Mouse (Mus musculus) hindbrain, embryonic 12.5 days (tissue): Measurements from ENCODE around the gene Ly6g6c. TPM values are rescaled to one million over a fixed set of nuclear protein-coding genes. Genes with fewer than 3 reads are reported as not detected.

Source experiments
- ATAC-seq: fragments of 200-750 bp; cut with Nextera tagmentation; 2 replicates; pipeline ENCODE4 v1.8.0; 2017; ENCODE audit warnings: moderate TSS enrichment; ENCODE audit not compliant: low FRiP score
- H3K27ac ChIP-seq: fragments of 300-500 bp; sonication (generic); 2 replicates; pipeline ENCODE4 v1.5.1; 2016; ENCODE audit warnings: mild to moderate bottlenecking
- H3K27me3 ChIP-seq: fragments of 300-500 bp; sonication (generic); 2 replicates; pipeline ENCODE4 v1.6.1; 2016; ENCODE audit warnings: mild to moderate bottlenecking
- H3K36me3 ChIP-seq: fragments of 300-500 bp; sonication (generic); 2 replicates; pipeline ENCODE4 v1.6.1; 2016; ENCODE audit warnings: mild to moderate bottlenecking
- H3K4me1 ChIP-seq: fragments of 300-500 bp; sonication (generic); 2 replicates; pipeline ENCODE4 v1.6.1; 2016
- H3K4me2 ChIP-seq: fragments of 300-500 bp; sonication (generic); replicated peaks from 2 replicates; pipeline ENCODE4 v1.6.1; 2016; ENCODE audit warnings: mild to moderate bottlenecking
- H3K4me3 ChIP-seq: fragments of 300-500 bp; sonication (generic); 2 replicates; pipeline ENCODE4 v1.5.1; 2016; ENCODE audit warnings: mild to moderate bottlenecking
- H3K9ac ChIP-seq: fragments of 300-500 bp; sonication (generic); 2 replicates; pipeline ENCODE4 v1.6.1; 2016; ENCODE audit warnings: mild to moderate bottlenecking, moderate library complexity
- H3K9me3 ChIP-seq: fragments of 300-500 bp; sonication (generic); replicated peaks from 2 replicates; pipeline ENCODE4 v1.6.1; 2016; ENCODE audit warnings: mild to moderate bottlenecking
- WGBS: fragments of 180-500 bp; shearing (Covaris S2); methylation state at CpG from one replicate; pipeline ENCODE4 v1.1.7; 2016; 5-methylcytosine and 5-hydroxymethylcytosine counted together
- polyA plus RNA-seq: library from polyadenylated mRNA; unstranded; fragments of >200 nt; fragmentation: Nextera tagmentation; extraction: Ambion mirVana; gene quantifications from 2 replicates; pipeline ENCODE4 v1.2.1, GENCODE M21; 2016

Gene Ly6g6c
- polyA plus RNA-seq, 1 experiment from 2014 or later: not detected

DNA sequence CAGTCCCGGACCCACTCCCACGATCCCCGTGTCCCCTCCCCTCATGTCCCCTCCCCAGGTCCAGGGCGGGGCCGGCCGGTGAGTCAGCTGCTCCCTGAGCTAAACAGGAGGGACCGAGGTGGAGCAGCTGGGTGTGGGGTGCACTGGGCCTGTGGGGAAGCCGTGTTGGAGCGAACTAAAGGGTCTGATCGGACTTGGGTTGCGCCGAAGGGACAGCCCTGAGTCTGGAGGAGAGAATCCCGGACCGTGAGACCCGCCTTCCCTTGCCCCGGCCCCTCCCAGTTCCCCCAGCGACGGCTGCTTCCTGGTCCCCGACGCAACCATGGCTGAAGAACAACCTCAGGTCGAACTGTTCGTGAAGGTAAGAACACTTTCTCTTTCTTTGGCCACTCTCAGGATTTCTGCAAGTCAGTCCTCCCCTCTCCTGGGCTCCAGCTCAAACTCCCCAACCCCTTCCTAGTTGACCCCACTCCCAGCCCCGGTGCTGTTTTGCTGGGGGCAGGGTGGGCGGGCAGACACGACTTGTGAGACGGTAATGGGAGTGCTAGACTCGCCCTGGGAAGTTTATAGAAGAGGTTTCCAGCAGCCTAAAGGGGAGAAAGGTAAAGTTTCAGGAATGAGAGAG, 14.9 kb upstream of the Ly6g6c start:
- H3K27me3 ChIP-seq: no peaks in the 10 kb centered on the region
- peak overlapping the region; percentile 93 for H3K27ac ChIP-seq
- no peaks in the 10 kb centered on the region for H3K9me3 ChIP-seq
- peak overlapping the region; percentile 55 for H3K4me3 ChIP-seq
- peak overlapping the region; percentile 79 for H3K4me2 ChIP-seq
- under 1% methylated on average over 27 of the region's 27 CpGs for WGBS
- peak overlapping the region; percentile 79 for H3K9ac ChIP-seq
- peaks cover 54% of the 10 kb centered on the region for H3K4me1 ChIP-seq
- peaks cover 14% of the 10 kb centered on the region for H3K36me3 ChIP-seq
- no peak for ATAC-seq

DNA sequence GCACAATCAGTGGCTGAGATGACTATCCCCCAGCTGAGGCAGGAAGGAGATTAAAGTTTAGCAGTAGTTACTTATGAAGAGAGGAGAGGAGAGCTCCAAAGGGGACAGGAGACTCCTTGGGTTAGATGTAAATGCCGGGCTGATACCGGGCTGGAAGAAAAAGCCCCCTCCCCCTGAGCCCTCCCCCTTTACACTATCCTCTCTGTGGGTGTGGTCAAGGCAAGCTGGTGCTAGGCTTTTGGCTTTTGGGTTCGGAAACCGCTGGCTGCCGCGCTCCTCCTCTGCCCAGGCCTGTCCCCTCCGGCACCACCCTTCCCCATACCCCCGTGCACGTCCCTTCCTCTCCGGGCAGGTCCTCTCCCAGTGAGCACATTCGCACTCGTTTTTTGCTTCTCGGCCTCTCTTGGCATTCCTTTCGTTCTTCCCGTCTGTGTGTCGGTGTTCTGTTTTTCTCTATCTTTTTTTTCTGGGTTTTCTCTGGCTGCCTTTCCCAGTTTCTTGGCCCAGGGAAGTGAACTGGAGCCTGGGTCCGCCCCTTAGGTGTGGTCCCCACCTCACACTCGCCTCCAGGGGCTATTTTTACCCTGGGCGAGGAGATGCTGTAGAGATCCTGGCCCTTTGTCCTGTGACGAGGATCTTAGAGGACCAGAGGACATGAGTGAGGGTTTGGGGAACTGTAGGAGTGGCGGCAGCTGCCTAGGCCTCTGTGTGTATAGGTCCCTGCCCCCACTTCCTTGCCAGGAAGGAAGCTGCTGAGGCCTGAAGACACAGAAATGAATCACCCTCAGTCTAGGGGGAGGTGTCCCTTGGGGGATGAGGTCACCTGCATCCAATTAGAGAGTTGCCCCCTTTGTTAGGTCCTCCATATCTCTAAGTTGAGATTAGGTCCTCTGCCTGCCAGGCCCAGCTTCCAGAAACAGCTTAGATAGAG, 13.8 kb upstream of the Ly6g6c start:
- no peaks in the 10 kb centered on the region for H3K9me3 ChIP-seq
- peak overlapping the region; percentile 79 for H3K9ac ChIP-seq
- ATAC-seq: peak; percentile 59

DNA sequence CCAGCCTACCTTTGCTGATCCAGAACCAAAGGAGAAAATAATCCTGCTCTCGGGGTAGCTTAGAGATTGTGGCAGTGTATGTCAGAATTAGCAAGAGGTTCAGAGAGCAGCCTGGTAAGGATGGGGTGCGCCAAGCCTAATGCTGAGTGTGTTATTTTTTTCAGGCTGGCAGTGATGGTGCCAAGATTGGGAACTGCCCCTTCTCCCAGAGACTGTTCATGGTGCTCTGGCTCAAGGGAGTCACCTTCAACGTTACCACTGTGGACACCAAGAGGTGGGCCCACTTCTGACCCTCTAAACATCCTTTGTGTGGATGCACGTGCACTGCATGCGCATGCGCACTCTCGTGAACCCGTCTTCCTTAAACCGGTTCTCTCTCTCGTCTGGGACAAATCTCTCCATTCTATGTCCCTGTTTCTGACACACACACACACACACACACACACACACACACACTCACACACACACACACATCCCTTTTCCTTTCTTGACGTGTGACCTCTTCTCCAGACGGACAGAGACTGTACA, 12.9 kb upstream of the Ly6g6c start:
- H3K27me3 ChIP-seq: no peaks in the 10 kb centered on the region
- peaks cover 24% of the 10 kb centered on the region for H3K36me3 ChIP-seq
- no peaks in the 10 kb centered on the region for H3K9me3 ChIP-seq
- peak overlapping the region; percentile 55 for H3K4me3 ChIP-seq
- peak overlapping the region; percentile 93 for H3K27ac ChIP-seq
- H3K9ac ChIP-seq: peak overlapping the region; percentile 79
- 74% methylated on average over 12 of the region's 12 CpGs for WGBS
- H3K4me2 ChIP-seq: peak overlapping the region; percentile 79
- H3K4me1 ChIP-seq: peaks cover 40% of the 10 kb centered on the region
- 0 out of 2 replicates have a peak, but pooled peaks have one; percentile 3 for ATAC-seq

More for the DNA sequence above, 13.8 kb upstream of the Ly6g6c start:
- H3K4me1 ChIP-seq: peaks cover 46% of the 10 kb centered on the region
- peak overlapping the region; percentile 79 for H3K4me2 ChIP-seq
- peak overlapping the region; percentile 55 for H3K4me3 ChIP-seq
- WGBS: 2% methylated on average over 20 of the region's 21 CpGs
- H3K27me3 ChIP-seq: no peaks in the 10 kb centered on the region
- H3K36me3 ChIP-seq: peaks cover 24% of the 10 kb centered on the region
- H3K27ac ChIP-seq: peak overlapping the region; percentile 93

DNA sequence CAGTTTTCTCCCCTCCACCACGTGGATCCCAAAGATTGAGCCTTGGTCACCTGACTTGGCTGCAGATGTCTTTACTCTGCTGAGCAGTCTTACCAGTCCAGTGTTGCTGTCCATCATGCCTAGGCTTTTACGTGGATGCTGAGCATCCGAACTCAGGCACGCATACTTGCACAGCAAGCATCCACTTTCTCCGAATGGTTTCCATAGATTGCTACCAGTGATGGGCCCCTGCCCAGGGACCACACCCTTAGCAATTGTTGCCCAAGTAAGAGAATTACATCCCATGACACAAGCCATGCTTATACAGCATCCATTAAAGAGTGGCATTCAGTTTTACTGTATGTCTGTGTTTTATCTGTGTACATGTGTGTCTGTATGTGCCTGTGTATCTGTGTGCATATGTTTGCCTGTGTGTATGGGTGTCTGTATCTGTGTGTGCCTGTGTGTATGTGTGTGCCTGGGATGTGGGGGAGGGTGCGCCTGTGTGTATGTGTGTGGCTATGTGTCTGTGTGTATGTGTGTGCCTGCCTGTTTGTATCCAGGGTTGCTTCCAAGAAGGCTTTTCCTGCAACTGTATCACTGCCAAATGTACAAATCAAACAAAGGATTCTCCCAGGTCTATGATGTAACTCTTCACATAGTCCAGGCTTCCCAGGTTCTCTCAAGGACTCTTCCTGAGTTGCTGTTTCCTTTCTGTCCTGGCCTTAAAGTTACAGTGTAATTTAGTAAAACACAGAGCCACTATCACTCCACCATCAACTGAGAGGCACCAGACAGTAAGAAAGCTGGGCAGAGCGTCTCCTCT, 9.3 kb upstream of the Ly6g6c start:
- no peaks in the 10 kb centered on the region for H3K9me3 ChIP-seq
- no peak overlapping the region for H3K9ac ChIP-seq
- no peak for ATAC-seq
- H3K27me3 ChIP-seq: no peaks in the 10 kb centered on the region
- H3K36me3 ChIP-seq: peaks cover 31% of the 10 kb centered on the region
- WGBS: 93% methylated on average over 7 of the region's 7 CpGs
- no peak overlapping the region for H3K4me2 ChIP-seq
- peaks cover 33% of the 10 kb centered on the region for H3K4me1 ChIP-seq
- no peak overlapping the region for H3K4me3 ChIP-seq
- H3K27ac ChIP-seq: no peak overlapping the region

DNA sequence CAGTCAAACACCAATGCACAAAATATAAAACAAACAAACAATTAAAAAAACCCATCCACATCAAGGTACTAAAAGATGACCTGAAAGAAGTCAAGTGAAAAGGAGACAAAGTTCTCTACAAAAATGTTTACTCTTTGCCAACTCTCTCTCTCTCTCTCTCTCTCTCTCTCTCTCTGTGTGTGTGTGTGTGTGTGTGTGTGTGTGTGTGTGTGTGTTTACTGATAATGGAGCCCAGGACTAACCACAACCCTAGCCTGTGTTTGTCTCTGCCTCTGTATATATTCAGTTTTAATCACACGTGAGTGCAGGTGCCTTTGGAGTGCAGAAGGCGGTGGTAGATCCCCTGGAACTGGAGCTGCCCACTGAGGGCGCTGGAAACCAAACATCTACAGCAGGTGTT, 8.1 kb upstream of the Ly6g6c start:
- Histone ChIP-seq H3K36me3 (peaks cover 42% of the 10 kb centered on the region), H3K9ac (no peak overlapping the region), H3K27me3 (no peaks in the 10 kb centered on the region), H3K9me3 (no peaks in the 10 kb centered on the region), H3K4me3 (no peak overlapping the region), H3K4me1 (peaks cover 35% of the 10 kb centered on the region), H3K4me2 (no peak overlapping the region), H3K27ac (no peak overlapping the region; the same call in 1 of the 2 replicates)
- no peak for ATAC-seq
- 76% methylated on average over 3 of the region's 3 CpGs for WGBS

DNA sequence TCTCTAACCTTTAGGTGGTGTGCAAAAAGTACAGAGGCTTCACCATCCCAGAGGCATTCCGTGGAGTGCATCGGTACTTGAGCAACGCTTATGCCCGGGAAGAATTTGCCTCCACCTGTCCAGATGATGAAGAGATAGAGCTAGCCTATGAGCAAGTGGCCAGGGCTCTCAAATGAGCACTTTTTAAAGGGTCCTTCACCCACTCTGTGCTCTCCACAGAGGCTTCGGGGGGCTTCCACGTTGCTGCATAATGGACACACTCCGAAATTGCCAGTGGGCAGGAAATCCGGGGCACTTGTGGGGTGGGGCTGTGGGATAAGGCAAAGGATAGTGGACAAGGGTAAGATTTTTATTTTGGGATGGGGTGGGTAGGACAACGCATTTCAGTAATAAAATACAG, 6.9 kb upstream of the Ly6g6c start:
- H3K27ac ChIP-seq: peak overlapping the region; percentile 92; the same call in 1 of the 2 replicates
- no peaks in the 10 kb centered on the region for H3K9me3 ChIP-seq
- H3K4me2 ChIP-seq: peak overlapping the region; percentile 99
- H3K4me3 ChIP-seq: peak overlapping the region; percentile 73
- peaks cover 29% of the 10 kb centered on the region for H3K4me1 ChIP-seq
- peaks cover 52% of the 10 kb centered on the region for H3K36me3 ChIP-seq
- 65% methylated on average over 9 of the region's 9 CpGs for WGBS
- ATAC-seq: peak; percentile 6; the same call in 1 of the 2 replicates
- peak overlapping the region; percentile 89 for H3K9ac ChIP-seq
- peaks cover 5% of the 10 kb centered on the region for H3K27me3 ChIP-seq

DNA sequence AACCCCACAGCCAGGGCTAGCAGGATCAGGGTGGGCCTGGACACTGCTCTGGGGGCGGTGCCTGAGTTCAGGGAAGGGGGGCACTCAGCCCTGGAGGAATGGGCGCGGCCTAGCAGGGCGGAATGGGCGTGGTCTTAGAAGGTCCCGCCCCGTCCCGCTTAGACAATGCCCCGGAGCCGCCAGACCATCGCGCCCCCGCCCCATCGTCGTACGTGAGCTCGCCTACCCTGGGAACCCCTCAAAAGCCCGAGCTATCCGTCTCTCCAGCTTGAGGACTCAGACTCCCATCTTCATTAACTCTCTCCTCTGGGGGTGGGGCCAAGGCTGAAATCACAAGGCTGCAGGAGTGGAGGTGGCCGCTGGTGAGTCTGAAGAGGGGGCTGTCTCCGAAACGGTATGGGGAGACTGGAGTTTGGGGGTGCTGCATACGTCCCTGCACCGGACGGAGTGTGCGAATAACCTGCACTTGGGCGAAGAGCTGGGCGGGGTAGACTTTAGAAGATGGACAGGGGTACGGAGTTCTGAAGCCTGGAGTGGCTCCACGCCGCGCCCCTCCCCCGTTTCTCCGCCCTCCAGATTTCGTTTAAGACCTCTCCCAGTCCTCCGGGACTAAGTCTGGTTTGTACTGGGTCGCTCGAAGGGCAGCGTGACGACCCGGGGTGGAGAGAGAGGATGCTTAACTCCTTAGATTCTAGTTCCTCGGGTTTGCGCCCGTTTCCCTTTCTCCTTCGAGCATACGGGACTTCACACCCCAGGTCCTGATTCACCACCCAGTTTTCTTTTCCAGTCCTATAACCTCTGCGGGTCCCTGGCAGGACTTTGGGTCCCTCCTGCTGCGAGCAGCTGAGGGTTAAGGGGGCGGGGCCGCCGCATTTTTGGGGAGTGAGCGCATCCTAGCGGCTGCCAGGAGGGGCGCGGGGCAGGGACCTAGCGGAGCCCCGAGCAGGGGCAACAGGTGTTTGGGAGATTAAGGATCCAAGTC, 6.0 kb upstream of the Ly6g6c start, which contains the start of gene Ddah2:
Gene Ddah2, plus strand, starts transcription at position 125 of the 982 bp plus-strand sequence.
- Histone ChIP-seq H3K36me3 (peaks cover 46% of the 10 kb centered on the region), H3K4me1 (peaks cover 31% of the 10 kb centered on the region), H3K9ac (peak within 1 kb of the TSS; percentile 89), H3K27me3 (peaks cover 14% of the 10 kb centered on the region), H3K4me2 (peak within 1 kb of the TSS; percentile 99), H3K4me3 (peak within 1 kb of the TSS; percentile 73), H3K9me3 (no peaks in the 10 kb centered on the region), H3K27ac (peak within 1 kb of the TSS; percentile 92)
- WGBS: under 1% methylated on average over 57 of the region's 57 CpGs
- peak; percentile 91 for ATAC-seq

DNA sequence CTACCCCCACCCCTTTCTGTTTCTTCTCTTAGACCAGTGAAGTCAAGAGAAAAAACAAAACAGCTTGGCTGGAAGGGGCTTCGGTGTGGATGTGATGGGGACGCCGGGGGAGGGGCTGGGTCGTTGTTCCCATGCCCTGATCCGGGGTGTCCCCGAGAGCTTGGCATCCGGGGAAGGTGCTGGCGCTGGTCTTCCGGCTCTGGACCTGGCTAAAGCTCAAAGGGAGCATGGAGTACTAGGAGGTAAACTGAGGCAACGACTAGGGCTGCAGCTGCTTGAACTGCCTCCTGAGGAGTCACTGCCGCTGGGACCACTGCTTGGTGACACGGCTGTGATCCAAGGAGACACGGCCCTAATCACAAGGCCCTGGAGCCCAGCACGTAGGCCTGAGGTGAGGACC, 5.1 kb upstream of the Ly6g6c start:
- Histone ChIP-seq H3K4me2 (peak overlapping the region; percentile 99), H3K27ac (no peak overlapping the region), H3K4me3 (peak overlapping the region; percentile 73), H3K4me1 (peaks cover 40% of the 10 kb centered on the region), H3K9ac (peak overlapping the region; percentile 89), H3K9me3 (no peaks in the 10 kb centered on the region), H3K27me3 (peaks cover 23% of the 10 kb centered on the region), H3K36me3 (peaks cover 40% of the 10 kb centered on the region)
- no peak for ATAC-seq
- WGBS: 27% methylated on average over 14 of the region's 14 CpGs

DNA sequence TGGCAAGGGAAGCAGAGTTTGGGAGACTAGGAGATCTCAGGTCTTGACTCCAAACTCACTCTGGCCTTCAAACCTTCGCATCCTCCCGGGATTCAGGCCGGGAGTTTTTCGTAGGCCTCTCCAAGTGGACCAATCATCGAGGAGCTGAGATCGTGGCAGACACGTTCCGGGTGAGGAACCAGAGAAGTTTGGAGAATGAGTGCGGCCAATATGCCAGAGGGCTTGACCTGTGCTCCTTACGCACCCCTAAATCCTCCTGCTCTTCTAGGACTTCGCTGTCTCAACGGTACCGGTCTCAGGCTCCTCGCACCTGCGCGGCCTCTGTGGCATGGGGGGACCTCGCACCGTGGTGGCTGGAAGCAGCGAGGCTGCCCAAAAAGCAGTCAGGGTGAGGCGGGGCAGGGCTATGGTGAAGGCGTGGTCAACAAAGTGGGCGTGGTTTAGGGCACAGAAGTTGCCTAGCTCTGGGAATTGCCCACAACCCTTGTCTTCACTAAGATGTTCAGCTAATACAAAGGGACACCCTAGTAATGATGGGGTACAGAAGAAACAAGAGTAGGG, 4.4 kb upstream of the Ly6g6c start:
- 55% methylated on average over 22 of the region's 22 CpGs for WGBS
- peaks cover 47% of the 10 kb centered on the region for H3K4me1 ChIP-seq

DNA sequence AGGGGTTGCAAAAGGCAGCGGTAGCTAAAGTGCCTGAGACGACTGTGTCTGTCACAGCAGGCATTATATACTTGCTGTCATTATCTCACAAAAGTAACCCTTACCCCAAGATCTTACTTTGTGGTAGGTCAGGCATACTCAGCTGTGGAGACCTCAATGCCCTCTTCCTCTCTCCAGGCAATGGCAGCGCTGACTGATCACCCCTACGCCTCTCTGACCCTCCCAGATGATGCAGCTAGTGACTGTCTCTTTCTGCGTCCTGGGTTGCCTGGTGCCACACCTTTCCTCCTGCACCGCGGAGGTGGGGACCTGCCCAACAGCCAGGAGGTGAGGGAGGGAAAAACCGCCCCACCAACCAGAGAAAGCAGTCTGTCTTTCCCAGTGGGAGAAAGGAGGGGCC, 3.9 kb upstream of the Ly6g6c start:
- peaks cover 34% of the 10 kb centered on the region for H3K27me3 ChIP-seq
- no peak overlapping the region for H3K9ac ChIP-seq
- peak overlapping the region; percentile 73; the same call in 1 of the 2 replicates for H3K4me3 ChIP-seq
- 0 out of 2 replicates have a peak overlapping the region, but pooled peaks have one; percentile 15 for H3K4me2 ChIP-seq
- no peaks in the 10 kb centered on the region for H3K9me3 ChIP-seq
- ATAC-seq: no peak
- H3K36me3 ChIP-seq: peaks cover 29% of the 10 kb centered on the region
- 83% methylated on average over 8 of the region's 8 CpGs for WGBS
- H3K4me1 ChIP-seq: peaks cover 50% of the 10 kb centered on the region
- H3K27ac ChIP-seq: no peak overlapping the region

More for the DNA sequence above, 4.4 kb upstream of the Ly6g6c start:
- H3K36me3 ChIP-seq: peaks cover 34% of the 10 kb centered on the region
- no peak for ATAC-seq
- no peak overlapping the region for H3K27ac ChIP-seq
- no peaks in the 10 kb centered on the region for H3K9me3 ChIP-seq
- peaks cover 30% of the 10 kb centered on the region for H3K27me3 ChIP-seq
- peak overlapping the region; percentile 99 for H3K4me2 ChIP-seq
- H3K4me3 ChIP-seq: peak overlapping the region; percentile 73
- H3K9ac ChIP-seq: peak overlapping the region; percentile 89; the same call in 1 of the 2 replicates
